Mouse (Mus musculus) adrenal gland, adult 10 weeks (tissue): Measurements from ENCODE around the gene Ncapg2. TPM values are rescaled to one million over a fixed set of nuclear protein-coding genes. Genes with fewer than 3 reads are reported as not detected.

Experiments used
- polyA plus RNA-seq: library from polyadenylated mRNA; stranded (reverse); fragments of 350-450 nt; fragmentation: Illumina TruSeq; extraction: RNeasy Lipid Tissue Mini Kit (QIAGEN cat#74804); gene quantifications from one replicate; pipeline ENCODE4 v1.2.3, GENCODE M21; 2014; ENCODE audit warnings: low read depth, low replicate concordance

The Ncapg2 gene
- polyA plus RNA-seq, result 19.9 TPM

DNA sequence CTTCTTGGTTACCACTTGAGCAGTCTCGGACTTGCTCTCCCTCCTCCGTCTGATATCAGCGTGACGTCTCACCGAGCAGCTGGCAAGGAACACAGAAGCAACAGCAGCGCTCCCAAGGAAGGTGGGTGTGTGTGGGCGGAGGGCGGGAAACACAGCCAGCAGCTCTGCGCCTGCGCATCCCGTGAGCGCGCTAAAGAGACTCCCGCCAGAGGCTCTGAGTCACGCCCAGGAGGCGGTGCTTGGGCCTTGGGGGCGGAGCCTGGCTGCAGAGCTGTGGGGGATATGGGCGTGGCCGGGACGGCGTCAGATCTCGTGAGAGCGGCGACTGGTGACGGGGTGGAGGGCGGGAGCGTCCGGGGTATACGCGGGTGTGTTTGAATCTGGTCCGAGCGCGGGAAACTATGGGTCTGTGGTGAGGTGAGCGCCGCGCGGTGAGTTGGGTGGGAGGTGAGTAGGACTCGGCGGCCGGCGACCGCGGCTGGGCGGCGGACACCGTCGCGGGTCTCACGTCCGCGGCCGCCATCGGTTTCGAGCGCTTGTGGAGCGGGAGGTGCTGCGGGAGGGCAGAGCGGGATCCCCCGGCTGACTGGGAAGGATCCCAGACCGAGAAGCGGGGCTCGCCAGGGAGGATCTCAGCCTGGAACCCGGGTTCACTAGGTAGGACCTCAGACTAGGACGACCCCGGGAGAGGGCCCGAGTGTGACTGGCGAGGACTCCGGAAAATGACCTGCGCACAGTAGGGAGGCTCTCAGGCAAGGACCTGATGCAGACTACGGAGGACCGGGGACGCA is at the start of gene Ncapg2:
Gene Ncapg2, plus strand, starts transcription at position 358 of the 791 bp plus-strand sequence.

DNA sequence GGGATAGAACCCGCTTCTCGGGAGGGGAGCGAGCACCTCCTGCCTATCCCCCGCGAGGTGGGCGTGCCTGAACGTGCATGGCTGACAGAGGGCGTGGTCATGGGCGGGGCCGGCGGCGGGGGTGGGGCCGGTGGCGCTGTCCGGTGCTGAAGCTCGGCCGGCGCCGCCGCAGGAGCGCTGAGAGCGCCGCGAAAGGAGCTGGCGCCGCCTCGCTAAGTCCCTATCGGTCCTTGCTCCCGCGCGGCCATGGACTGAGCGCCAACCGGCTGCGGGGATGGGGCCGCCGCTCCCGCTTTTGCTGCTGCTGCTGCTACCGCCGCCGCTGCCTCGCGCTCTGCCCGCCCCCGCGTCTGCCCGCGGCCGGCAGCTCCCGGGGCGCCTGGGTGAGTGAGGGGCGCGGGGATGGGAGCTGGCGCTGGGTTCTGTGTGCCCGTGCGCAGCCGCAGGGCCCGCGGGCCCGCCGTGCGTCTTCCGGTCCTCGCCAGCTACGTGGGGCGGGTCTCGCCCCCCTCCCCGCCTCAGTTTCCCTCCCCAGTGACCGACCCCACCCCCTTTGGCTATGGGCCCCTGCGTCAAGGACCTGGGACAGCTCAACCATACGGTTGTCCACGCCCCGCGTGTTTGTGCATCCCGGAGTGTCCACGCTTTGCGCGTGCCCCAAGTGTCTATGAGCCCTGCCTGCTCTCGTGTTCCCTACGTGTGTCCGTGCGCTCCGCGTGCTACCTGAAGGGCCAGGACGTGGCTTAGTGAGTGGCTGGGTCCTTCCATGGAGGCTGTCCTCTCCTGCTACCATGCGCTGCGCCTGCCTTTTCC is 80.6 kb downstream of the Ncapg2 start, which contains the start of gene Ptprn2:
Gene Ptprn2, plus strand, starts transcription at position 130 of the 813 bp plus-strand sequence.

Other genes with a start within 250 kb of the Ncapg2 start
- gene Wdr60, start 142.4 kb upstream of the Ncapg2 start, polyA plus RNA-seq, result 15.7 TPM
- gene Gm11027, start 130.0 kb upstream of the Ncapg2 start, polyA plus RNA-seq, result not detected
- gene Esyt2, start 124.2 kb upstream of the Ncapg2 start, polyA plus RNA-seq, result 136 TPM
- gene Ptprn2, start 80.3 kb downstream of the Ncapg2 start, polyA plus RNA-seq, result 3.0 TPM